Mouse (Mus musculus): Measurements from ENCODE around the gene Fzd7.

DNA sequence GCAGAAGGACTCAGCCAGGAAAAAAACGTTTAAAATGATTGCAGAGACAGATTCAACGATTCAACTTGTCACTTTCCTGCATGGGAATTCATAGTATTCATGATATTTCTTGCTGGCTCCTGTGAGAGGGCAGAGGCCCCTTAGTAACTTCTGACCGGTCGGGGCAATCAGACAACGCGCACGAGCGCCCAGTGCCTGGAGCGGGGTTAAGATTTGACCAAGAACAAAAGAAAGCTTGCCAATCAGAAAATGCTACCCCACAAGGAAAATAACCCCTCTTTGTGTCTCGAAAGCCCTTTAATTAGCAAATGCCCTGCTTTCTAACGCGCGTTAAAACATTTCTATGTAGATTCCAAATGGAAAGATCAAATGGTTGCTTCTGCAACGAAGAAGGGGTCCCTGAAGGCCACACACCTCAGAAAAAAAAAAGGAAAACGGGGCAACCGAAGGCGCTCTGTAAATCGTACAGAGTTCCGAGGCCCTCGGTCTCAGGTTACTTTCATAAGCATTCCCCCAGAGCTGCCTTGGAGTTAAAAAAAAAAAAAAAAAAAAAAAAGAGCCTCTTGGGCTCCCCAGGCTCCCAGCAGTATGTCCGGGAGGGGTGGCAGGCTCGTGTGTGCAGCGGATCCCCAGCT, 1.3 kb upstream of the Fzd7 start:
- TF ChIP-seq MXI1 (IDR thresholded peaks at IDR 0.05; ENCODE audit: low read depth, low read length) (no peak), POLR2A (IDR thresholded peaks at IDR 0.05; ENCODE audit: low read depth, low read length) (no peak), NRF1 (IDR thresholded peaks at IDR 0.05; ENCODE audit: low read depth, low read length) (no peak), EP300 (IDR thresholded peaks at IDR 0.05; ENCODE audit: low read length) (no peak), MEF2A (IDR thresholded peaks at IDR 0.05; ENCODE audit: borderline replicate concordance, low read depth, low read length) (no peak), ZKSCAN1 (IDR thresholded peaks at IDR 0.05; ENCODE audit: borderline replicate concordance, low read depth, low read length) (no peak)
